Mouse (Mus musculus): ENCODE measurements at regions not wholly inside any gene's neighbourhood (a gene's known extent, or its start where the extent isn't known, plus 50 kb on each side); places are given as distances from the start of the nearest gene placed in this dataset.
A peak's percentile ranks its signal among the peaks of the same experiment; 100 is the strongest.

- intact Hi-C loops (cut with DNase I), result no loop called here
- no peak for DNase-seq (ENCODE audit: low spot score in 2 of 2)
Observed at GRCm38 (mm10) chr14:100618793-100619655, 334.5 kb upstream of the Klf12 start.

DNA sequence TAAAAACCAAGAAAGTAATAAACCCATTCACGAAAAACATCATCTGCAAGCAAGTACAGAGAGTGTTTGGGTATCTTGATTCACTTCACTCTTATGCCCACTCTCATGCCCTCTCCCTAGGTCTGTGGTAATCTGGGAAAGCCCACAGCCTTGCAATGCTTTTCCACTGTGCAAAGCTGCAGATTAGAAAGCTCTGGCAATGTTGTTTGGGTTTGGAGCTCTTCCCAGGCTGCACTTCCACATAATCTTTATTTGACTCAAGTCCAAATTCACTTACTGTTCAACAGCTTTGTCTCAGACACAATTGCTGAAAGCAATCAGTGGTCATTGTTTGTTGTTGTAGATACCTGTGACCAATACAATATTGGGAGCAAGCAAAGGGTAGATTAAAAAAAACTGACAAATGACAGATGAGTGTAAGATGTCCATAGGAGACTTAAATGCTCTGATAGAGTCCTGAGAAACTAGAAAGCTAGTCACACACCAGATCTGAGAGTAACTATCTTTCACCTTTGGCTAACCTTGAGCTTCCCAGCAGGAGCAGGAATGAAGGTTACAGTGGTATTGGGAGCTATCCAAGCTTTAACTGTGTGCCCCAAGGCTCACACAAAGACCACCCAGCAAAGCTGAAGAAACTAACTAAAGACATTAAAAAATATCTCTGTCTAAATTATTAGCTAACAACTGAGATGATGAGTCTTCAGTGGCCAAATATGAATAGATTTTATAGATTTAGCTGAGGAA, 325.7 kb upstream of the Klf12 start:
- DNase-seq (ENCODE audit: low spot score in 2 of 2), result no peak
- intact Hi-C loops (cut with DNase I), result no loop called here

DNA sequence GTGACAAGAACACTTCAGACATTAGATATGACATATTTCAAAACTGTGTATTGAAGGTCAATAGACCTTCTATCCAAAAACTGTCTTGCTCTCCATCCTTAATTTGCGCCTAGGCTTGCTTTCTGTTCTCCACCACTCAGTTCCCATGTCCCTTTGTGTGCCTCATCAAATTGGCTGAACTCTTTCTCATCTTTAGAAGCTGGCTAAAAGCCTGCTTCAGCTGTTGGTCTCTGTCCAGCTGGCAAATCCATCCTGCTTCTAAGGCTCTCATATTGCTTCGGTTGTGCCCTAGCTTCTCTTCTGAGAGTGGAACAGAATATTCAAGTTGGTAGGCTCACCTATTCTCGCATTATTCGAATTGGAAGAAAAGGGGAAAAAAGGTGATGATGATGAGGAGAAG, 322.6 kb upstream of the Klf12 start:
- intact Hi-C loops (cut with DNase I), result no loop called here
- no peak for DNase-seq (ENCODE audit: low spot score in 2 of 2)

DNA sequence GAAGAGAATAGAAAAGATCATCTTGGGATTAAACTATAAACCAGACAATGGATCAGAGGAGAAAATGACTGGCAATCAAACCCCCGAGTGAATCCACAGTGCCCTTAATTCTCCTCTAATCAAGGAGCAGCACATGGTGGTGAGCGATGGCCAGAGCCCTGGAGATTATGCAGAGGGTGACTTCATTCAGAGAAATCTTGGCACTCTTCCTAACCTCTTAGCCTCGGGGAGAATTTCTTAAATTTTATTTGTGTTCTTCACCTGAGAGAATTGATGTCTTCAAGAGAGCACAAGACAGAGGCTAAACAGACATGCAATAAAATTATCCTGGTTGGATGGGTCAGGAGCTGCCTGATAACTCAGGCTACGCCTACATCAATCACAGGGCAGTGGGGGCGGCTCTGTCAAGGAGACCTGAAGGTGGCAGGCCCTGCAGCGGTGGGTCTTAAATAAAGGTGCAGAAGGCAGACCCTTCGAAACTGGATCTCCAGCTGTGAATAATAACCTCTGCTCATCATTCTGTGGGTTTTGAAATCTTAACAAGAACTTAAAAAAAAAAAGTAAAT, 316.5 kb upstream of the Klf12 start:
- no peak for DNase-seq (ENCODE audit: low spot score in 2 of 2)
- intact Hi-C loops (cut with DNase I), result no loop called here

- intact Hi-C loops (cut with DNase I), result no loop called here
- no peak for DNase-seq (ENCODE audit: low spot score in 2 of 2)
Observed at GRCm38 (mm10) chr14:100570026-100570425, 285.5 kb upstream of the Klf12 start.

DNA sequence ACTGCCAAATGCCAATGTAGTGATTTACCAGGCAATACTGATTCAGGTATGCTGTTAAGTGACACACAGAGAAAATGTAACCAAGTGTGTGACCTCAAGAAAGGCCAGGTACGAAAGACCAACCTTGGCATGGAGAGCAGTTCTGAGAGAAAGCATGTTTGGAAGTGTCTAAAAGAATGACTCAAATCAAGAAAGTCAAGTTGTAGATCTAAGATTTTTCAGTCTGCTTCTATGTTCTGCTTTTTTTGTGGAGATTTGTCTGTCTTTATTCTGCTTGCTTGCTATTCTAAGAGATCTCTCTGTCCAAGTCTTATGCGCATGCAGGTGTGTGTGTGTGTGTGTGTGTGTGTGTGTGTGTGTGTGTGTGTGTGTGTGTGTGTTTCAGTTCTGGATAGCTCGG, 277.4 kb upstream of the Klf12 start:
- DNase-seq (ENCODE audit: low spot score in 2 of 2), result no peak
- intact Hi-C loops (cut with DNase I), result no loop called here

DNA sequence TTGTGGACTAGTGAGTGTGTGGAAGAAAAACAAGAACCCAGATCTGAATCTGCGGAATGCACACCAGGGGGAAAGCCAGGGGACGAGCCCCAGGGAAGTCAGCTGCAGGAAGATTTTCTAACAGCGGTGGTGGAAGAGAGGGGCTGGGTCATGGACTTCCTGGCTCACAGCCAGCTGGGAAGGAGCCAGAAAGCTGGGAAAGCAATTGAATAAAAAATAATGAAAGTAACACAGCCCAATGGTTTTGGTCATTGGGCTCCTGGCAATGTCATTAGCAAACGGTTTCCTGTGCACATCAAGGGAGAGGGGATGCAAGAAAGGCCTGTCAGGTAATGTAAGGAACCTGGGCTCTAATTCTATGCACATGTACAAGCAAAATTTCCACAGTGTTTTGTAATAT, 273.9 kb upstream of the Klf12 start:
- no peak for DNase-seq (ENCODE audit: low spot score in 2 of 2)
- intact Hi-C loops (cut with DNase I), result no loop called here

DNA sequence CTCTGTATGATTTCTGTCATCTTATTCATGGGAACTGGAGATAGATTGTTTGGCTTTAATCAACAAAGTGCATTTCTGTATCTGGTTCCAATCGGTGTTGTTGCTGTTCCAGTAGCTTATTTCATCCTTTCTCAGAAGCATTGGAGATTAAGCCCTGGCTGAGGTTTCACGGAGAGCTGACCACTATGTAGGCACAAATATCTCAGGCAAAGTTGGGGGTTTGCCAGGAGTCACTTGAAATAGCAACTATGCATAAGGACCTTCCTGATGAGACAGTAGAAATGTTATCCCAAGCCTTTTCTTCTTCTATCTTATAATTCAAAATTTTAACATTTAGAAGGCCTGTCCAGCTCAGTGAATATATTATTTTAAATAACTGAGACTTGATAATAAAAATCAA, 268.0 kb upstream of the Klf12 start:
- DNase-seq (ENCODE audit: low spot score in 2 of 2), result no peak
- intact Hi-C loops (cut with DNase I), result no loop called here

GRCm38 (mm10) chr14:100550266-100550665, 265.8 kb upstream of the Klf12 start:
- intact Hi-C loops (cut with DNase I), result no loop called here
- DNase-seq (ENCODE audit: low spot score in 2 of 2), result no peak

GRCm38 (mm10) chr14:100530217-100530616, 245.7 kb upstream of the Klf12 start:
- DNase-seq (ENCODE audit: low spot score in 2 of 2), result no peak
- intact Hi-C loops (cut with DNase I), result no loop called here

GRCm38 (mm10) chr14:100529758-100530157, 245.3 kb upstream of the Klf12 start:
- intact Hi-C loops (cut with DNase I), result no loop called here
- DNase-seq (ENCODE audit: low spot score in 2 of 2), result no peak

- intact Hi-C loops (cut with DNase I), result no loop called here
Observed at GRCm38 (mm10) chr14:100509396-100509795, 224.9 kb upstream of the Klf12 start.

DNA sequence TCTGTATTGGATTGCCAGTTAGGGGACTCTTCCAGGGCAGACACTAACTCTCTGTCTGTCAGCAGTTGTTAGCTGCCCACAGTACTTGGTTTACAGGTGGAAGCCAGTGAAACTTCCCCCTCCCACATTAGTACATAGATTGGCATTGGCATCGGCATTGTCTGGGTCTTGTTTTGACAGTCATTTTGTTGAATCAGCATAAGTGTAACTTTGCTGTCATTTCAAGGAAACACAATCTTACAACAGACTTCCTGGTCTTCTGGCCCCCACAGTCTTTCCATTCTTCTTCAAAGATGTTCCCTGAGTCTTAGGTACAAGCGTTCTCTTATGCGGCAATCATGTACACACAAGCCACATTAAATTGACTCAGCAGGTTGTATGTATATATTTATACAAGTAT, 223.6 kb upstream of the Klf12 start:
- intact Hi-C loops (cut with DNase I), result no loop called here
- no peak for DNase-seq (ENCODE audit: low spot score in 2 of 2)

More at GRCm38 (mm10) chr14:100509396-100509795, 224.9 kb upstream of the Klf12 start:
- DNase-seq (ENCODE audit: low spot score in 2 of 2), result no peak

DNA sequence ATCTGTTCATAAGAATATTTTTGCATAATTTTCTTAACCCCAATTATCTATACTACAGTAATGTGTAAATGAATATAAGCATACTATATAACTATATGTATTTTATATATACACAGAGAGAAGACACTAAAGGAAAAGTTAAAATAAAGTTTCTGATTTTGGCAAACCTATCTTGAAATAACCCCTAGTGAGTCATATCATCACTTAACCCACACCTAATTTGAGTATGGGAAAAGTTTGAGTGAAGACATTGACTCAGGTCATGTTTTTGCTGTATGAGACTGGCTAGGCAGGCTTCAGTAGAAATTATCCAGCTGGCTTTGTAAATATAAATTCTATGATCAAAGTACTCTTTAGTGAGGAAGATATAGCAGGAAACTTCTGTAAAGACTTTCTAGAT, 223.1 kb upstream of the Klf12 start:
- DNase-seq (ENCODE audit: low spot score in 2 of 2), result no peak
- intact Hi-C loops (cut with DNase I), result no loop called here

DNA sequence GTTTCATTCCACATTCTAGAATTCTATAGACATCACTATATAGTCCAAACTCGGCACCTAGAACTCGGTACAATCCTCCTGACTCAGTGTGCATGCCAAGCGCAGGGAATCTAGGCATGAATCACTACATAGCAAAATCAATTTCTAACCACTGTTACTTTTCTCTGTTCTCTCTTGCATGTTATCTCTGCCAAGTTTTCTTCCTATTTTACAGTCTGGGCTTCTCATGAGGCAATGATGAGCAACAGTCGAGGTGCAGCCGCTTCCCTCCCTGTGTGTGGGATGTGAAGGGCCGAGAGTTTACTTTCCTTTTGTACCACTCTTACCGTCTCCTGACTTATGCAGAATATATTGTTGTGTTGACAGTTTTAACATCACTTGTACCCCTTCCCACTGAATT, 204.4 kb upstream of the Klf12 start:
- intact Hi-C loops (cut with DNase I), result no loop called here
- DNase-seq (ENCODE audit: low spot score in 2 of 2), result no peak

DNA sequence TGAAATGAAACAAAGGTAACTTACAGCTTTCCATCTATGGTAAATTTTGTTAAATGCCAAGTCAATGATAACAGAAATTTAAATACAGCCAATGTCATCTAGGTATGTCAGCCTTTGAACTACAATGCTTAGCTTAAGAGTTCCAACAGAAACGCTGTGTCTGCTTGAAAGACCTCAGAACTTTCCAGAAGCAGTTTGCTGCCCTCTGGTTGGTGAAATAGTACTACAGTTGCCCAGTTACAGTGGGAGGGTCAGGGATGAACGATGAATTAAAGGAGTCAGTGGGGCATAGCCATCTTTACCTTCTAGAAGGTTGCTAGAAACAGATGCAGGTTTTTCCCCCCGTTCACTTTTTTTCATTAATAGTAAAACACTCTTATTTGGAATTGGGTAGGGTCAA, 201.0 kb upstream of the Klf12 start:
- intact Hi-C loops (cut with DNase I), result no loop called here
- no peak for DNase-seq (ENCODE audit: low spot score in 2 of 2)

DNA sequence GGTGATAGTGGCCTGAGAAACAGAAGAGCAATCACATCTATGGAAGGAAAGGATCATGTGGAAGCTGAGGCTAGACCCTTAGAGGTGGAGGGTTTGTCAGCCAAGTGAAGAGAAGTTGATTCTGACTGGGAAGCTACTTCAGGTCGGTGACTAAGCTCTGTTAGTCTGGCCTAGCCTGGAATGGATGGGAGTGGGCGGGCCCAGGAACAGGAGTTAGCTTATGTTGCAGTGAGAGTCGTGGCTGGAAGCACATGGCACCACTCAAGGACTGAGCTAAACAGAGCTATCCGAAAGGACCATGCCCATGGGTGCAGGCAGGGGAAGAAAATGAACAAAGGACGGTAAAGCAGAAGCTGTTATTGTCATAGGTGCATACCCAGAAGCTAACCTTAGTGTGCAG, 199.6 kb upstream of the Klf12 start:
- no peak for DNase-seq (ENCODE audit: low spot score in 2 of 2)
- intact Hi-C loops (cut with DNase I), result no loop called here

DNA sequence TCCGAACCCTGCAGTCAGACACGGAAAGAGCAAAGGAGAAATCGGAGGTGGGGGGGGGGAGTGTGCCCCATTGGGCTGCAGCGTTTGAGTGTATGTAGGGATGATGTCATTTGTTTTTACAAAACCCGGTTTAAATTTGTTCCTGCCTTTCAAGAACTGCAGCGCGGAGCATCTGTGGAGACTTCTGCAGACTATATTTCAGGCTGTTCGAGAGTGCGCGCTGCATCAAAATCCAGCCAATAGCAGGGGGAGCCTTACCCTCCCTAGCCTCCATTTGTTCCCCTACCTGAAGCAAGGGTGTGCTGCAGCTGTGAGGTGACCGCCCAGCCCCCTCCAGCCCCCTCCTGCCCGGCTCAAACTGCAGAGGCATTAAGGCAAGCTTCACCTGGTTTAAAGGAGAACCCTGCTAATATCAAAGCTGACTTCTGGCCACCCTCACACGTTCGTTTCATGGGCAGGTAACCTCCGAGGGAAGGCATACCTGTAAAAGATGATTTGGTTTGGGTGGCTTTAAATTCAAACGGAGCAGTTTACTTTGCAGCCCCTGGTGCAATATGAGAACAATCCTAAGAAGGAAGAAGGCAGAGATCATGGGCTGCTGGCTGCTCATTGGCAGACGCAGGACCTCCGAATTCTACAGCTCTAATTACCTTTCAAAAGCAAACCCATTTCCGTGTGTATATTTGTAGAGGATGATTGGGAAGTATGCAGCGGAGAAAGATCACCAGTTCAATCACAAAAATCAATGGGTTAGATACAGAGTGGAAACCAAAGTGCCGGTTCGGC, 193.3 kb upstream of the Klf12 start:
- intact Hi-C loops (cut with DNase I), result no loop called here
- peak; percentile 33 to 35 for DNase-seq (ENCODE audit: low spot score in 2 of 2)

GRCm38 (mm10) chr14:100468311-100468710, 183.8 kb upstream of the Klf12 start:
- intact Hi-C loops (cut with DNase I), result no loop called here

DNA sequence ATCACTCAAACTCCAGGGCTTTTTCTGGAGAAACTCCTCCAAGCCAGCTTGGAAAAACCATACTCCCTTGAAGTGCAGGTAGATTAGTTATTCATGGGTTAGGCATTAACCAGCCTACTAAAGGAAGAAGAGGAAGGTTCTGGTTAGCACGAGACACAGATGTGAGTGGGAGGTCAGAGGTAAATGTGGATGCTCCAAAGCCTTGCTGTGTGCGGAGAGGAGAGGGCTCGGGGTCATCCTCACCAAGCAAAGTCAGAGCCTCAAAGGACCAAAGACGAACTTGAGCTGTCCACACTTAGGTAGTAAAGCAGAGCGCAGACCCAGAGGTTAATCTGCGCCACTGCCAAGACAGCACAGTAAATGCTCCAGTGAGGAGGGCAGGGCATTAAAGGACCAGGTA, 177.8 kb upstream of the Klf12 start:
- intact Hi-C loops (cut with DNase I), result no loop called here
- no peak for DNase-seq (ENCODE audit: low spot score in 2 of 2)

More at GRCm38 (mm10) chr14:100468311-100468710, 183.8 kb upstream of the Klf12 start:
- DNase-seq (ENCODE audit: low spot score in 2 of 2), result no peak

All from left cerebral cortex, postnatal 36 days (tissue).